Mouse (Mus musculus): ENCODE measurements around the gene Ift172. TPM values are rescaled to one million over a fixed set of nuclear protein-coding genes. Genes with fewer than 3 reads are reported as not detected.
A peak's percentile ranks its signal among the peaks of the same experiment; 100 is the strongest.

Gene Ift172
- polyA plus RNA-seq, 1 experiment from 2014 or later = 28.1 TPM

DNA sequence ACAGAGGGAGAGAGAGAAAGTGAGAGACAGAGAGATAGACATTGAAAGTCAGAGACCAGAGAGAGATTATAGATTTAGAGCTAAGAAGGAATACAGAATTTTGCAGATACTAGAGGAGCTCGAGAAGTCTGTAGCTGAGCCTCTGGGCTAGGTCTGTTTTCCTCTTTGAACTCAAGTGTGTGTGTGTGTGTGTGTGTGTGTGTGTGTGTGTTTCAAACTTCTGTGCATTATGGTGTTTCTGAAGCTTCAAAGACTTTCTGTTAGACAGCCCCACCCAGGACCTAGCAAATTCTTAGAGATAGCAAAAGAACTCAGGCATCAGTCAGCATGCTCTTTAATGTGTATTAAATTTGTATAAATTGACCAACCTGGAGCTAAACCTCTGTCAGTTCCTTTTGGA, 64.3 kb downstream of the Ift172 start:
- WGBS = 81% methylated on average over 1 of the region's 1 CpGs
- Histone ChIP-seq H3K9ac (replicated peaks; ENCODE audit: low read length) (no peak overlapping the region), H3K36me3 (ENCODE audit: control insufficient read depth, insufficient read depth, low read length) (no peaks in the 10 kb centered on the region), H3K4me2 (ENCODE audit: low read length) (no peak overlapping the region), H3K27me3 (ENCODE audit: control insufficient read depth, insufficient read depth, low read length) (no peaks in the 10 kb centered on the region), H3K9me3 (ENCODE audit: control insufficient read depth, low read length) (no peaks in the 10 kb centered on the region), H3K4me1 (ENCODE audit: control insufficient read depth, insufficient read depth, low read length) (no peaks in the 10 kb centered on the region; the same call in 1 of the 2 replicates), H3K4me3 (replicated peaks; ENCODE audit: low read depth, low read length) (no peak overlapping the region), H3K27ac (replicated peaks; ENCODE audit: low read depth, low read length) (no peak overlapping the region)
- DNase-seq = no peak
- ATAC-seq (ENCODE audit: low FRiP score, low TSS enrichment) = no peak

GRCm38 (mm10) chr5:31222696-31223095, 68.2 kb downstream of the Ift172 start:
- H3K27ac ChIP-seq (replicated peaks; ENCODE audit: low read depth, low read length) = no peak overlapping the region
- no peaks in the 10 kb centered on the region; the same call in 1 of the 2 replicates for H3K4me1 ChIP-seq (ENCODE audit: control insufficient read depth, insufficient read depth, low read length)
- no peak overlapping the region for H3K4me2 ChIP-seq (ENCODE audit: low read length)
- ATAC-seq (ENCODE audit: low FRiP score, low TSS enrichment) (no peak), DNase-seq (no peak)
- H3K4me3 ChIP-seq (replicated peaks; ENCODE audit: low read depth, low read length) = no peak overlapping the region
- H3K9ac ChIP-seq (replicated peaks; ENCODE audit: low read length) = no peak overlapping the region
- 96% methylated on average over 9 of the region's 9 CpGs for WGBS
- no peaks in the 10 kb centered on the region for H3K27me3 ChIP-seq (ENCODE audit: control insufficient read depth, insufficient read depth, low read length)
- no peaks in the 10 kb centered on the region for H3K36me3 ChIP-seq (ENCODE audit: control insufficient read depth, insufficient read depth, low read length)
- H3K9me3 ChIP-seq (ENCODE audit: control insufficient read depth, low read length) = no peaks in the 10 kb centered on the region

- no peaks in the 10 kb centered on the region for H3K36me3 ChIP-seq (ENCODE audit: control insufficient read depth, insufficient read depth, low read length)
- peak overlapping the region; percentile 77 for H3K9ac ChIP-seq (replicated peaks; ENCODE audit: low read length)
- H3K4me3 ChIP-seq (replicated peaks; ENCODE audit: low read depth, low read length) = peak overlapping the region; percentile 63
- DNase-seq = peak; percentile 82
- no peaks in the 10 kb centered on the region; the same call in 1 of the 2 replicates for H3K4me1 ChIP-seq (ENCODE audit: control insufficient read depth, insufficient read depth, low read length)
- H3K4me2 ChIP-seq (ENCODE audit: low read length) = peak overlapping the region; percentile 61
- no peaks in the 10 kb centered on the region for H3K27me3 ChIP-seq (ENCODE audit: control insufficient read depth, insufficient read depth, low read length)
- H3K27ac ChIP-seq (replicated peaks; ENCODE audit: low read depth, low read length) = peak overlapping the region; percentile 93
- H3K9me3 ChIP-seq (ENCODE audit: control insufficient read depth, low read length) = no peaks in the 10 kb centered on the region
- 13% methylated on average over 11 of the region's 11 CpGs for WGBS
- ATAC-seq (ENCODE audit: low FRiP score, low TSS enrichment) = no peak
Measured at GRCm38 (mm10) chr5:31221304-31221945, 69.5 kb downstream of the Ift172 start.

GRCm38 (mm10) chr5:31220448-31221303, 70.2 kb downstream of the Ift172 start, which contains the start of gene Ppm1g:
TSS of gene Ppm1g (minus strand) at chr5:31220687.
- Histone ChIP-seq H3K9ac (replicated peaks; ENCODE audit: low read length) (peak within 1 kb of the TSS; percentile 77), H3K4me1 (ENCODE audit: control insufficient read depth, insufficient read depth, low read length) (no peaks in the 10 kb centered on the region; the same call in 1 of the 2 replicates), H3K9me3 (ENCODE audit: control insufficient read depth, low read length) (no peaks in the 10 kb centered on the region), H3K27me3 (ENCODE audit: control insufficient read depth, insufficient read depth, low read length) (no peaks in the 10 kb centered on the region), H3K4me2 (ENCODE audit: low read length) (peak within 1 kb of the TSS; percentile 61), H3K4me3 (replicated peaks; ENCODE audit: low read depth, low read length) (peak within 1 kb of the TSS; percentile 63), H3K27ac (replicated peaks; ENCODE audit: low read depth, low read length) (peak within 1 kb of the TSS; percentile 93), H3K36me3 (ENCODE audit: control insufficient read depth, insufficient read depth, low read length) (no peaks in the 10 kb centered on the region)
- DNase-seq (peak; percentile 99), ATAC-seq (ENCODE audit: low FRiP score, low TSS enrichment) (peak; percentile 95)
- WGBS = under 1% methylated on average over 69 of the region's 70 CpGs

DNA sequence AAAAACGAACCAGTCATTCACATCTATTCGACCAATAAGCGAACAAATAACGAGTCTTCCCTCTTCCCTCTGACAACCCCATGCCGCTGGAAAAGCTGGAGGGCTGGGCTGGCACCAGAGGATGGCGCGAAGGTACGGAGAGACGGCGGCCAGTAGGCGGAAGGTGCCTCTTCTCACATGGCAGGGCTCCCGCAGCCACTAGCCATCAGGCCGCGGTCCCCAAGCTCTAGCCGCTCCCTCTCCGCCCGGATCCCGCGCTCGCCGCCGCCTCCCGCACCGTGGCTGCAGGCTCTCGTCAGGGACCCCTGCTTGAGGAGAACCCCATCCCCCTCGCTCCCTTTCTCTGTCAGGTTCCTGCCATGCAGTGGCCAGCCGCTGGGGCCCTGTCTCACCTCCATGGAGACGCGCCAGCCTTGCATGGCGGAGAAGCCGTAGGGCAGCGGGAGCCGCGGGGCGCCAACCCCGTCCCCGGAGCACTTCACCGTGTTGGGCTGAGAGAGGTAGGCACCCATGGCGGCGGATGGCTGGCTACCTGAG, 70.9 kb downstream of the Ift172 start:
- H3K27ac ChIP-seq (replicated peaks; ENCODE audit: low read depth, low read length) = peak overlapping the region; percentile 93
- peak overlapping the region; percentile 77 for H3K9ac ChIP-seq (replicated peaks; ENCODE audit: low read length)
- ATAC-seq (ENCODE audit: low FRiP score, low TSS enrichment) (peak; percentile 66), DNase-seq (peak; percentile 68)
- WGBS = under 1% methylated on average over 40 of the region's 40 CpGs
- peak overlapping the region; percentile 63 for H3K4me3 ChIP-seq (replicated peaks; ENCODE audit: low read depth, low read length)
- no peaks in the 10 kb centered on the region for H3K36me3 ChIP-seq (ENCODE audit: control insufficient read depth, insufficient read depth, low read length)
- H3K9me3 ChIP-seq (ENCODE audit: control insufficient read depth, low read length) = no peaks in the 10 kb centered on the region
- no peaks in the 10 kb centered on the region for H3K27me3 ChIP-seq (ENCODE audit: control insufficient read depth, insufficient read depth, low read length)
- H3K4me2 ChIP-seq (ENCODE audit: low read length) = peak overlapping the region; percentile 61
- H3K4me1 ChIP-seq (ENCODE audit: control insufficient read depth, insufficient read depth, low read length) = no peaks in the 10 kb centered on the region; the same call in 1 of the 2 replicates

GRCm38 (mm10) chr5:31219474-31219873, 71.4 kb downstream of the Ift172 start:
- Histone ChIP-seq H3K9ac (replicated peaks; ENCODE audit: low read length) (peak overlapping the region; percentile 77), H3K9me3 (ENCODE audit: control insufficient read depth, low read length) (no peaks in the 10 kb centered on the region), H3K4me2 (ENCODE audit: low read length) (peak overlapping the region; percentile 61), H3K4me3 (replicated peaks; ENCODE audit: low read depth, low read length) (peak overlapping the region; percentile 63), H3K27me3 (ENCODE audit: control insufficient read depth, insufficient read depth, low read length) (no peaks in the 10 kb centered on the region), H3K27ac (replicated peaks; ENCODE audit: low read depth, low read length) (peak overlapping the region; percentile 93), H3K4me1 (ENCODE audit: control insufficient read depth, insufficient read depth, low read length) (no peaks in the 10 kb centered on the region; the same call in 1 of the 2 replicates), H3K36me3 (ENCODE audit: control insufficient read depth, insufficient read depth, low read length) (no peaks in the 10 kb centered on the region)
- ATAC-seq (ENCODE audit: low FRiP score, low TSS enrichment) = no peak
- DNase-seq = no peak
- WGBS = 3% methylated on average over 11 of the region's 11 CpGs

GRCm38 (mm10) chr5:31219070-31219469, 71.8 kb downstream of the Ift172 start:
- H3K4me1 ChIP-seq (ENCODE audit: control insufficient read depth, insufficient read depth, low read length) = no peaks in the 10 kb centered on the region; the same call in 1 of the 2 replicates
- no peaks in the 10 kb centered on the region for H3K9me3 ChIP-seq (ENCODE audit: control insufficient read depth, low read length)
- peak overlapping the region; percentile 63 for H3K4me3 ChIP-seq (replicated peaks; ENCODE audit: low read depth, low read length)
- H3K4me2 ChIP-seq (ENCODE audit: low read length) = peak overlapping the region; percentile 61
- no peak overlapping the region for H3K27ac ChIP-seq (replicated peaks; ENCODE audit: low read depth, low read length)
- no peak for ATAC-seq (ENCODE audit: low FRiP score, low TSS enrichment)
- H3K36me3 ChIP-seq (ENCODE audit: control insufficient read depth, insufficient read depth, low read length) = no peaks in the 10 kb centered on the region
- no peak overlapping the region for H3K9ac ChIP-seq (replicated peaks; ENCODE audit: low read length)
- 4% methylated on average over 2 of the region's 2 CpGs for WGBS
- peak; percentile 71 for DNase-seq
- H3K27me3 ChIP-seq (ENCODE audit: control insufficient read depth, insufficient read depth, low read length) = no peaks in the 10 kb centered on the region

DNA sequence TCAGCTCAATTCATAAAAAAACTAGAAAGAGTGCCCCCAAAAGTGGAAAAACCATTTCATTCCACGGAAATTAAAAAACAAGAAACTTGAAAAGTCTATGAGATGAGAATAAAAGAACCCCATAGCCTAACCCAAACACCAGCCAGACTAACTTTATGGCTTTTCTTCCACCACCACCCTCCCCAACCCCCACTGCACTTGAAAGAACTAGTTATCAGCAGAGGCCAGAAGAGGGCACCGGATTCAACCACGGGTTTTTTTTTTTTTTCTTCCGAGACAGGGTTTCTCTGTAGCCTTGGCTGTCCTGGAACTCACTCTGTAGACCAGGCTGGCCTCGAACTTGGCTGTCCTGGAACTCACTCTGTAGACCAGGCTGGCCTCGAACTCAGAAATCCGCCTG, 72.6 kb downstream of the Ift172 start:
- DNase-seq (no peak), ATAC-seq (ENCODE audit: low FRiP score, low TSS enrichment) (no peak)
- peak overlapping the region; percentile 61; the same call in 1 of the 2 replicates for H3K4me2 ChIP-seq (ENCODE audit: low read length)

More for the DNA sequence above, 72.6 kb downstream of the Ift172 start:
- H3K27me3 ChIP-seq (ENCODE audit: control insufficient read depth, insufficient read depth, low read length) = no peaks in the 10 kb centered on the region
- no peak overlapping the region for H3K27ac ChIP-seq (replicated peaks; ENCODE audit: low read depth, low read length)
- no peak overlapping the region for H3K4me3 ChIP-seq (replicated peaks; ENCODE audit: low read depth, low read length)
- no peaks in the 10 kb centered on the region for H3K9me3 ChIP-seq (ENCODE audit: control insufficient read depth, low read length)
- no peaks in the 10 kb centered on the region for H3K36me3 ChIP-seq (ENCODE audit: control insufficient read depth, insufficient read depth, low read length)
- H3K4me1 ChIP-seq (ENCODE audit: control insufficient read depth, insufficient read depth, low read length) = no peaks in the 10 kb centered on the region; the same call in 1 of the 2 replicates
- 74% methylated on average over 7 of the region's 7 CpGs for WGBS
- H3K9ac ChIP-seq (replicated peaks; ENCODE audit: low read length) = no peak overlapping the region

All from midbrain, embryonic 14.5 days (tissue).